Mouse (Mus musculus) neural tube, embryonic 11.5 days (tissue): ENCODE results near the gene Ybx2. TPM values are rescaled to one million over a fixed set of nuclear protein-coding genes. Genes with fewer than 3 reads are reported as not detected.
A peak's percentile ranks its signal among the peaks of the same experiment; 100 is the strongest.
"Not testable (repeated sequence)": the region's sequence is repeated elsewhere in the genome, so short reads cannot be mapped to it uniquely, and the experiment has no call there.

Source experiments
- ATAC-seq: fragments of 200-750 bp; cut with Nextera tagmentation; 2 replicates; pipeline ENCODE4 v1.8.0; 2017; ENCODE audit warnings: moderate number of reproducible peaks, mild to moderate bottlenecking, moderate TSS enrichment, moderate library complexity; ENCODE audit not compliant: insufficient read depth, low FRiP score, low TSS enrichment
- DNase-seq: peaks from one replicate; pipeline ENCODE4 v3.0.0-alpha.2; 2015; ENCODE audit warnings: low spot score
- H3K27ac ChIP-seq: fragments of 300-500 bp; sonication (generic); 2 replicates; pipeline ENCODE4 v1.5.1; 2014; ENCODE audit warnings: low read depth, mild to moderate bottlenecking, low read length
- H3K27me3 ChIP-seq: fragments of 300-500 bp; sonication (generic); 2 replicates; pipeline ENCODE4 v1.6.1; 2014; ENCODE audit warnings: mild to moderate bottlenecking, low read length, mixed read lengths; ENCODE audit not compliant: control insufficient read depth, insufficient read depth
- H3K36me3 ChIP-seq: fragments of 300-500 bp; sonication (generic); 2 replicates; pipeline ENCODE4 v1.6.1; 2014; ENCODE audit warnings: mild to moderate bottlenecking, low read length, moderate library complexity, mixed read lengths; ENCODE audit not compliant: control insufficient read depth, insufficient read depth
- H3K4me1 ChIP-seq: fragments of 300-500 bp; sonication (generic); 2 replicates; pipeline ENCODE4 v1.6.1; 2014; ENCODE audit warnings: low read length, mixed read lengths; ENCODE audit not compliant: control insufficient read depth, insufficient read depth
- H3K4me2 ChIP-seq: fragments of 300-500 bp; sonication (generic); 2 replicates; pipeline ENCODE4 v1.6.1; 2014; ENCODE audit warnings: low read depth, mild to moderate bottlenecking, moderate library complexity
- H3K4me3 ChIP-seq: fragments of 300-500 bp; sonication (generic); 2 replicates; pipeline ENCODE4 v1.5.1; 2014; ENCODE audit warnings: low read depth, low read length
- H3K9ac ChIP-seq: fragments of 300-500 bp; sonication (generic); 2 replicates; pipeline ENCODE4 v1.6.1; 2014; ENCODE audit warnings: mild to moderate bottlenecking, low read length
- H3K9me3 ChIP-seq: fragments of 300-500 bp; sonication (generic); 2 replicates; pipeline ENCODE4 v1.6.1; 2016; ENCODE audit warnings: low read length; ENCODE audit not compliant: control insufficient read depth
- WGBS: fragments of 180-500 bp; shearing (Covaris S2); extraction: QIAGEN DNeasy Blood & Tissue Kit; methylation state at CpG from one replicate; pipeline ENCODE4 v1.1.7; 2014; 5-methylcytosine and 5-hydroxymethylcytosine counted together
- polyA plus RNA-seq: library from polyadenylated mRNA; unstranded; fragments of >200 nt; fragmentation: Nextera tagmentation; extraction: Ambion mirVana; gene quantifications from 2 replicates; pipeline ENCODE4 v1.2.1, GENCODE M21; 2014

Ybx2 gene
- polyA plus RNA-seq, 1 experiment from 2014 or later = 3.4 TPM

GRCm38 (mm10) chr11:69929712-69930111 is 5.9 kb upstream of the Ybx2 start:
- no peak for DNase-seq
- 84% methylated on average over 4 of the region's 4 CpGs for WGBS

GRCm38 (mm10) chr11:69930176-69930575 is 5.4 kb upstream of the Ybx2 start:
- ATAC-seq, H3K36me3 ChIP-seq, H3K27me3 ChIP-seq, DNase-seq, H3K4me1 ChIP-seq, H3K4me2 ChIP-seq, H3K9ac ChIP-seq, H3K9me3 ChIP-seq, H3K27ac ChIP-seq, H3K4me3 ChIP-seq: not testable (repeated sequence)
- 93% methylated on average over 8 of the region's 8 CpGs for WGBS

More at GRCm38 (mm10) chr11:69929712-69930111, 5.9 kb upstream of the Ybx2 start:
- H3K9me3 ChIP-seq = no peaks in the 10 kb centered on the region
- H3K27ac ChIP-seq = no peak overlapping the region
- no peak overlapping the region for H3K4me2 ChIP-seq
- no peak for ATAC-seq
- H3K4me1 ChIP-seq = no peaks in the 10 kb centered on the region
- H3K27me3 ChIP-seq = no peaks in the 10 kb centered on the region; the same call in 1 of the 2 replicates
- H3K4me3 ChIP-seq = no peak overlapping the region
- H3K9ac ChIP-seq = no peak overlapping the region
- no peaks in the 10 kb centered on the region for H3K36me3 ChIP-seq

GRCm38 (mm10) chr11:69930967-69931537 is 4.5 kb upstream of the Ybx2 start:
- Histone ChIP-seq H3K27me3 (peaks cover 6% of the 10 kb centered on the region), H3K4me1 (peaks cover 5% of the 10 kb centered on the region; the same call in 1 of the 2 replicates), H3K27ac (no peak overlapping the region), H3K4me2 (no peak overlapping the region), H3K9me3 (no peaks in the 10 kb centered on the region), H3K9ac (no peak overlapping the region), H3K4me3 (no peak overlapping the region), H3K36me3 (no peaks in the 10 kb centered on the region)
- DNase-seq (no peak), ATAC-seq (no peak)
- WGBS = 65% methylated on average over 3 of the region's 3 CpGs

GRCm38 (mm10) chr11:69931769-69932168 is 3.8 kb upstream of the Ybx2 start:
- Histone ChIP-seq H3K4me3 (no peak overlapping the region), H3K4me1 (peaks cover 10% of the 10 kb centered on the region; the same call in 1 of the 2 replicates), H3K27ac (no peak overlapping the region), H3K9ac (no peak overlapping the region), H3K36me3 (no peaks in the 10 kb centered on the region), H3K27me3 (peaks cover 13% of the 10 kb centered on the region), H3K4me2 (no peak overlapping the region), H3K9me3 (no peaks in the 10 kb centered on the region)
- DNase-seq = no peak
- whole genome bisulfite sequencing = 74% methylated on average over 8 of the region's 8 CpGs
- no peak for ATAC-seq

- Histone ChIP-seq H3K36me3 (no peaks in the 10 kb centered on the region), H3K9ac (no peak overlapping the region), H3K4me2 (no peak overlapping the region), H3K4me3 (no peak overlapping the region), H3K9me3 (no peaks in the 10 kb centered on the region), H3K27ac (no peak overlapping the region), H3K27me3 (peaks cover 18% of the 10 kb centered on the region), H3K4me1 (peaks cover 12% of the 10 kb centered on the region; the same call in 1 of the 2 replicates)
- DNase-seq = peak; percentile 7
- ATAC-seq = no peak
- WGBS = 43% methylated on average over 3 of the region's 3 CpGs
Observed at GRCm38 (mm10) chr11:69932254-69932653, 3.3 kb upstream of the Ybx2 start.

GRCm38 (mm10) chr11:69933066-69933465 is 2.5 kb upstream of the Ybx2 start:
- DNase-seq (no peak), ATAC-seq (no peak)
- 79% methylated on average over 4 of the region's 4 CpGs for WGBS
- Histone ChIP-seq H3K27me3 (peaks cover 26% of the 10 kb centered on the region), H3K4me2 (no peak overlapping the region), H3K27ac (no peak overlapping the region), H3K4me1 (peaks cover 12% of the 10 kb centered on the region; the same call in 1 of the 2 replicates), H3K4me3 (no peak overlapping the region), H3K9me3 (no peaks in the 10 kb centered on the region), H3K9ac (no peak overlapping the region), H3K36me3 (no peaks in the 10 kb centered on the region)

- Histone ChIP-seq H3K9ac (no peak overlapping the region), H3K4me2 (peak overlapping the region; percentile 27; the same call in 1 of the 2 replicates), H3K27ac (no peak overlapping the region), H3K4me1 (peaks cover 12% of the 10 kb centered on the region; the same call in 1 of the 2 replicates), H3K27me3 (peaks cover 32% of the 10 kb centered on the region), H3K4me3 (no peak overlapping the region), H3K9me3 (no peaks in the 10 kb centered on the region), H3K36me3 (no peaks in the 10 kb centered on the region)
- ATAC-seq (peak; percentile 39; the same call in 1 of the 2 replicates), DNase-seq (peak; percentile 93)
- WGBS = under 1% methylated on average over 18 of the region's 18 CpGs
Observed at GRCm38 (mm10) chr11:69934169-69934568, 1.4 kb upstream of the Ybx2 start.

GRCm38 (mm10) chr11:69934681-69935080 is 915 bp upstream of the Ybx2 start:
- H3K9ac ChIP-seq = peak overlapping the region; percentile 42; the same call in 1 of the 2 replicates

GRCm38 (mm10) chr11:69936156-69936555 is 560 bp downstream of the Ybx2 start:
- Histone ChIP-seq H3K9me3 (no peaks in the 10 kb centered on the region), H3K4me1 (peaks cover 12% of the 10 kb centered on the region; the same call in 1 of the 2 replicates), H3K9ac (peak overlapping the region; percentile 47), H3K27me3 (peaks cover 32% of the 10 kb centered on the region), H3K36me3 (no peaks in the 10 kb centered on the region), H3K4me2 (peak overlapping the region; percentile 99), H3K27ac (no peak overlapping the region), H3K4me3 (peak overlapping the region; percentile 55)
- no peak for ATAC-seq
- no peak for DNase-seq
- WGBS = 2% methylated on average over 26 of the region's 30 CpGs

More at GRCm38 (mm10) chr11:69934681-69935080, 915 bp upstream of the Ybx2 start:
- no peak for ATAC-seq
- Histone ChIP-seq H3K27ac (no peak overlapping the region), H3K4me3 (no peak overlapping the region), H3K4me1 (peaks cover 12% of the 10 kb centered on the region; the same call in 1 of the 2 replicates), H3K9me3 (no peaks in the 10 kb centered on the region), H3K27me3 (peaks cover 32% of the 10 kb centered on the region), H3K36me3 (no peaks in the 10 kb centered on the region), H3K4me2 (peak overlapping the region; percentile 99; the same call in 1 of the 2 replicates)
- 20% methylated on average over 6 of the region's 6 CpGs for WGBS
- no peak for DNase-seq
